Mouse (Mus musculus) adipocyte (in vitro differentiated cells): Measurements from ENCODE around the gene Wdr90.

Source experiments
- DNase-seq: peaks from one replicate; pipeline ENCODE4 v3.0.0-alpha.2; 2016; ENCODE audit warnings: low spot score

The Wdr90 gene

DNA sequence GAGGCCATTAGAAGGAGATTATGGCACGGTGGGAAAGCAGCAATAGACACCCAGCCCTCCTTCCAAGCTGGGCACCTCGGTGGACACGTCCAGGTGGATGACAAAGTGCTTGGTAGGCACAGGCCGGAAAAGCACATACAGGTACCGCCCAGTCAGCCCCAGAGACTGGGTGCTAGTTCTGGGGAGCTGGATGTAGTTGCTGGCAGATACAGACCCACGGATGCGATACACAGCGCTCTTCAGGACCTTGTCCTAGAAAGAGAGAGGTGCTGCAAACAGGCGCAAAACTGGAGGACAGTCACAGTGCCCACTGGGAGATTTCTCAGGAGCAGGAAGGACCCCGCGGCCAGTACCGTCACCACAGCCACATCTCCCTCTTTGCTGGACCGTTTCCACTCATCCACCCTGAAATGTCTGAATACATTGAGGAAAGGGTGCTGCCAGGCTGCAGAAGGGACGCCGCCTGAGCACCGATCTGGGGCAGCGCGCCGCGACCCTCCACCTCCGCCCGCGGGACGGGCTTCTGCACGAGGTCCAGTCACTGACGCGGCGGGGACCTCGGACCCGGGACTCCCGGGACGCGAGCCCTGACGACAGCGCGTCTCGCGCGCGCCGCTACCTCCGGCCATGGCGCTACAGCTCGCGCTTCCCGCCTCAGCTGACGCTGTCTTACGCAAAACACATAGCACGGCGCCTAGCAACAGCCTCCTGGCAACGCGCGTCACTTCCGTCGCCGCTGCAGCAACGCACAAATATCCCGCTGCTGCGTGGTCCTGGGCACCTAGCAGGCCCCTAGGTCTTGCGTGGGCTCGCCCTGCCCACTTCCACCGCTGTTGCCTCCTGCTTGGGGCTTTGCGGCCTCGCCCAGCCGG lies at the start of gene Wdr90:
Gene Wdr90, minus strand, starts transcription at position 670 of the 872 bp plus-strand sequence.
- DNase-seq: peak; percentile 87

DNA sequence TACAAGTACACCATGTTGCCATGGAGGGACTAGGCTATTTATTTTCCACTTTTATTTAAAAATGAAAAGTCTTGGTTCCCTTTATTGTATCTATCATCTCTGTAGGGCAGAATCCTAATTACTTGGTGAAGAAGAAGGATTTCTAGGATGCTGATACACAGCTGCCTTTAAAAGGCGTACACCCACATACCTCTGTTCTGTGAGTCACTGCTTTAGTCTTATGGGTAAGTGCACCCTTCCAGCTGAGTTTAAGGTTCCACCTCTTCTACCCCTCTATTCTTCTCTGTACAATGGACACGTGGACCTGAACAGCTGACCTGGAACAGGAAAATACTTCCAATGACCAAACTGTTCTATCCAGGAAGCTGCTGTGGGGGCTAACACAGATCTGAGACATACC lies 46.3 kb upstream of the Wdr90 start:
- DNase-seq: no peak

DNA sequence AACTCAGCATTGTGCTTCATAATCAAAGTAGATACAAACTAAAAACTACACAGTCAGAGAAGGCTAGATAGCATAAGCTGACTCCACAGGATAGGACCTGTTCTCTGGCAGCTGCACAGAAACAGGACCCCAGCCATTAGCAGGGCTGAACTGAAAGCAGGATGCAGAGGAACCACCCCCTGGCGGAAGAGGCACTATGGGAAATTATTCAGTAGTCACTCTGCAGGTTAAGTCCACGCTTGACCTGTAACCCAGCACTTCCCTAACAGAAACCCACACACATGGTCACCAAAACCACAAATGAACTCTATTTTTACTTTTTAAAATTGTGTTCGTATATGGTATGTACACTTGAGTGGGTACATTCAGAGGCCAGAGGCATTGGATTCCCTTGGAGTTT lies 41.8 kb upstream of the Wdr90 start:
- no peak for DNase-seq

DNA sequence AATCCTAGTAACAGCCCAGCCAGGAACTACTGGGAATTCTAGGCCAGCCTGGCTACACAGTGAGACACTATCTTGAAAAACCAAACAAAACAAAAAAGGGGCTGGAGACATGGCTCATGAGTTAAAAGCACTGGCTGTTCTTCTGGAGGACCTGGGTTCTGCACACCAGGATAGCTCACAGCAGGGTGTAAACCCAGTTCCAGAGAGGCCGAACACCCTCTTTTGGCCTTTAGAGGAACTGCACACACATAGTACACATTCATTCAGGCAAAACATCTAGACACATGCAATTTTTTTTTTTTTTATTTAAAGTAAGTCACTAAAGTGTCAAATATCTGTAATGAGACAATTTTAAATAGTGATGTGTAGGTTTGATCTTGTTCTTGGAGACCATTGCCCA lies 38.9 kb upstream of the Wdr90 start:
- no peak for DNase-seq

DNA sequence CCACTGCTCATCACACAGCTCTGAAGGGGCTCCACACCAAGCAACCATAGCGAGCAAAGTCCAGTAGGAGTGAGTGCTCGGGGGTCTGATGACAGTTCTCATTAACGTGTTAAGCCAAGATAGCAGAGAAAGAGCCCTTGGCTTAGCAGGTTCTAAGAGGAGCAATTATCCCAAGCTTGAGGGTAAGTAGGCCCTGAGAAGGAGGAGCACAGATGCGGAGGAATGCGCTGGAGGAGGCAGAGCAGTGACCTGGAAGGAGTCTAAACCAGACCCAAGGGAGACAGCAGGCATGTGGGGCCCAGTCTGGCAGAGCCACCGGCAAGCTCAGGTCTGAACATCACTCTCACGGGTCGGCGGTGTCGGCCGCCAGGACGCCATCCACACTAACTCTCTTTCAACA lies 34.6 kb upstream of the Wdr90 start:
- DNase-seq: no peak

DNA sequence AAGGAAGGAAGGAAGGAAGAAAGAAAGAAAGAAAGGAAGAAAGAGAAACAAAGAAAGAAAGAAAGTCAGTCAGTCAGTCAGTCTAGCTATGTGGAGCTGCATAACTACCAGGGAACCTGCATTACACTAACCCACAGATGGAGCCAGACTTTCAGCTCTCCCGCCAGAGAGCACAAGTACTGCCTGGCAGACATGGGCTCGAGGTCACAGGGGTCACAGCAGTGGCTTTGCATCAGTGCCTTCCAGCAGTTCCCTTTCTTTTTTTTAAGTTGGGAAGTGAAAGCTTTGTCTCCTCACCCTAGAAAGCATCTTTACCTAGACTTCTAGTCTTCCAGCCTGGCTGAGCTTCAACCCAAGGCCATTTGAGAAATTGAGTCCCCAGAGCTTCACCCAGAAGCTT lies 34.1 kb upstream of the Wdr90 start:
- peak; percentile 60 for DNase-seq

DNA sequence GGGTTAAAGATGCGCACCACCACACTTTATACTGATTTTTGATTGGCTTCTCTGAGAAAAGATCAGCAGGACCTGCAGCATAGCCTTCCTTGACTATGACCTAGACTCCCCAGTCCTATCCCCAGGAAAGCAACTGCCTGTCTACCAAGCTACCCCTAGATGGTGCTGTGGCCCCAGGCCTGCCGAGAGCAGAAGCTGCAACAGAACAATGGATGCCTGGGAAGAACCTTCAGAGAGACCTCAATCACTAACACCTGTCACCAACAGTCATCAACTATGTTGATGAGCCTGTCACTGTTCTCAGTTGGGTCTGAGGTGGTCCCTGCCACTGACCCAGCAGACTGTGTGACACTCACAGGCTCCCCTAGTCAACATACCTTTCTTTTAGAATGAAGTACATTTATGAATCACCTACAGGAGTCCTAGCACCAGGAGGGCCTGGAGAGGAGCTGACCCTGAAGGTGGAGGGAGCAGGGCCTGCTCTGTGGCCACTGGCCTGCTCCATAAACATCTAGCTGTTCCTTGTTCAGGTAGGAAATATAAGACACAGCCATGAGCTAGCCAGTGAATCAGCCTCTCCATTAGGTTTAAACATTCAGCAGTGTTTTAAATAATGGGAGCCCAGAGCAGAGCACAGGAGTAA lies 32.8 kb upstream of the Wdr90 start:
- peak; percentile 83 for DNase-seq

DNA sequence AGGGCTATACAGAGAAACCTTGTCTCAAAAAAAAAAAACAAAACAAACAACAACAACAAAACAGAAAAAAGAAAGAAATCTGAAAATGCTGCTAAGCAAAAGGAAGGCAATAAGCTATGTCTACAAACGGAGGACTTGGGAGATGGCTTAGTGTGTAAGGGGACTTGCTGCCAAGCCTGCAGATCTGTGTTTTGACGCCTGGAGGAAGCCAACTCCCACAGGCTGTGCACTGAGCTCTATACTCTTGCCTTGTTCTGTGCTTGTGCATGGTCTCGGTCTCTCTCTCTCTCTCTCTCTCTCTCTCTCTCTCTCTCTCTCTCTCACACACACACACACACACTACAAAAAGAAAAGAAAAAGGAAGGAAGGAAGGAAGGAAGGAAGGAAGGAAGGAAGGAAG lies 27.5 kb upstream of the Wdr90 start:
- DNase-seq: no peak

DNA sequence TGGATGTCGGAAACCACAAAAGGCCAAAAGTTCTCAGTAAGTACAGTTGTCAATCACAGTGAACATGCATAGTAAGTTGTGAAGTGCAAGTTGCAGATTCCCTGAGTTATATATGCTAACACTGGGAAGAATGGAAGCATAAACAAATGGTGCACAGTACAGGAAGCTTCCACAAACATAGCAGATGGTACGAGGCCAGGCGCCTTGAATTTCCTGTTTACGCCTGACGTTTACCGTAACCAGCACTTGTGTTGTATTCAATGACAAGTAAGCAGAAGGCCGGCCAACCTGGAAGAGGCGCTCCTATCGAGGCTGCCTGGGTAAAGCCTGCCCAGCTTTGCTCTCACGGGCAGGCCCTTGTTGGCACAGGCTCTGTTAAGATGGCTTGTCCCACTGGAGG lies 26.2 kb upstream of the Wdr90 start:
- DNase-seq: no peak

DNA sequence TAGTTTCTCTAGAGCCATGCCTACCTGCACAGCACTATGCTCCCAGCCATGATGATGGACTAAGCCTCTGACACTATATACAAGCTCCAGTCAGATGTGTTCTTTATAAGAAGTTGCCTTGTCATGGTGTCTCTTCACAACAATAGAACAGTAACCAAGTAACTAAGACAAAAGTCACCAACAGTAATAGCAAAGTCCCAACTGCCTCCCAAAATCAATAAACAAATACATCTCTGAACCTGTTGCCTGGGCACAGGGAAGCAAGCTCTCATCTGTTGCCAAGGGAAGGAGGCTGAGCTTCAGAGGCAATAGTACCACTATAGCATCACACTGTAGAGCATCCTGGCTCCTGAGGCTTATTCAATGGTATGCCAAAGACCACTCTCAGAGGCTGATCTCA lies 25.5 kb upstream of the Wdr90 start:
- no peak for DNase-seq

DNA sequence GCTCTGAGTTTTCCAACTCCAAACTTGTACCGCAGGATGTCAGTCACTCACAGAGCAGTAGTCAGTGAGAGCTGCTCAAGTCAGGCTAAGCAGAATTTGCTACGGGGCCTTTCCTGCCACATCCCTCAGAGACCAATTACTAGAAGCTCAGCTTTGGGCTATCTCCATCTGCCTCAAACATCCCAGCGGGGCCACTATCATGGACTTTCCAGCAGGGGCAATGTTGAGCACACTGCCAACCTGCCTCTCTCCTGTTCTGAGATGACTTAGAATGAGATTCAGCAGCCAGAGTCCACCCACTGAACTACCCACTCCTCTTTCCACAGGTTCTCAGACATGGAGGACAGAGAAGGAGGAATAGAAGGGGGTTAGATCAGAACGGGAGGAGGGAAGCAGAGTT lies 24.3 kb upstream of the Wdr90 start:
- no peak for DNase-seq

DNA sequence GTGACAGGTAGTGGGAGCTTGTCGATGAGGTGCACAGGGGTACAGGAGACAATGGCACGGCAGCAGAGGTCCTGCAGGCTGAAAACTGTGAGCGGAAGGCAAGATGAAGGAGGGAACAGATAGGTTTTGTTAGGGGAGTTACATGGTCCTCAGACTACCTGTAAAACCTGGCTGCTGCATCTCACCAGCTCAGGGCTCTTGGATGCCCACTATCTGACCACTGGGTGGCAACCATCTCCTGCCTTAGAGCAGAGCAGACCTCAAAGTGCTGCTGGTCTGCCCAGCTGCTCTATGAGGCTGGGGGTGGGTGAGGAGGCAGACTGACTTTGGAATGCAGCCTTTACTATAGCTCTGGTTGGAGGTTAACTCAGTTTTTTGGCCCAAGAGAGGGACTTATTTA lies 22.5 kb upstream of the Wdr90 start:
- DNase-seq: no peak

DNA sequence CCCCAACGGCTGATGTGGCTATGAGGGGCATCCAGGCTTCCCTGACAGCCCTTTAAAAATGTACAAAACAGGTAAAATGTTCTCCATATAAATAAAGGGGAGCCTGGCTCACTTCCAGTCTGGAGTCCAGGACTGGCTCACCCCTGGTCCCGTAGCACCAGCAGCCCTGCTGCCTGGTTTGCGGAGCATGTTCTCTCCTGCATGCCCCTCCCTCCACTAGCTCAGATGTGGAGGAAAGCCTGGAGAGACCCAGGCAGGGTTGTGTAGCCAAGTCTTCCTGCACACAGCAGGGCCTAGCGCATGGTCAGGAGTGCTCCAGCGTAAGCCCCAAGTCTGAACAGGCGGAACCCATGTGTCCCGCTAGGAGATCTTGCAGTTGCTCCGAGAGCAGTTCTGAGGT lies 22.0 kb upstream of the Wdr90 start:
- DNase-seq: no peak

DNA sequence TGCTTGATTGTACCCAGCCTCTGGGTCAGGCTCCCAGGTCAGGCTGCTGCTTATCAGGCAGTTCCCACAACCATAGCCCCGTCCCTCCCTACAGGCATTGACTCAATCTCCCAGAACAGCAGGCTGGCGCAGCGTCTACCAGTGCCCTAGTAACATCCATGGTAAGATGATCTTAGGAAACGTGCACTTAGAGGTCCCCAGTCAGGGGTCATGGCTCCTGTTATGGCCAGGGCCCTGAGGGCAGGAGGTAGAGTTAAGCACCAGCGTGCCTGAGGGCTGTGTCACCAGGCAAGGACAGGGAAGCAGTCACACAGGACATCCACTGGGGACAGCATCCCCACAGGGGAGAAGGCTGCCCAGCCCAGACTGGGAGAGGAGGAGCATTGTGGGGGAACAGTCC lies 21.0 kb upstream of the Wdr90 start:
- no peak for DNase-seq

DNA sequence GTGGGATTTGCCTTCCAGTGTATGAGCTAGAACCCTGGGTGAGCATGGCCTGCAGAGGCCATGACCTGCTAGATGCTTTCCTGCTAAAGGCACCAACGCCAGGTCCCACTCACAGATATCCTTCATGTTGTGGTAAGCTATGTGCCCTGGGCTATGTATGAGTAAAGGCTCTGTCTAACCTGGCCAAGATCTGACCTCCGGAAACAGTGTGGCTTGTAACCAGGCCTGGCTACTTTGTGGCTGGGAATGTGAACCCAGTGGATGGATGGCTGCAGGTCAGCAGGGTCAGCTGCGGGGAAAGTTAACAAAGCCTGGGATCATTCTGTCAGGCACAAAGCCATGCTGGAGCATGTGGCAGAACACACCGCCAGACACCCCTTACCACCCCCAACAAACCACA lies 20.4 kb upstream of the Wdr90 start:
- no peak for DNase-seq

DNA sequence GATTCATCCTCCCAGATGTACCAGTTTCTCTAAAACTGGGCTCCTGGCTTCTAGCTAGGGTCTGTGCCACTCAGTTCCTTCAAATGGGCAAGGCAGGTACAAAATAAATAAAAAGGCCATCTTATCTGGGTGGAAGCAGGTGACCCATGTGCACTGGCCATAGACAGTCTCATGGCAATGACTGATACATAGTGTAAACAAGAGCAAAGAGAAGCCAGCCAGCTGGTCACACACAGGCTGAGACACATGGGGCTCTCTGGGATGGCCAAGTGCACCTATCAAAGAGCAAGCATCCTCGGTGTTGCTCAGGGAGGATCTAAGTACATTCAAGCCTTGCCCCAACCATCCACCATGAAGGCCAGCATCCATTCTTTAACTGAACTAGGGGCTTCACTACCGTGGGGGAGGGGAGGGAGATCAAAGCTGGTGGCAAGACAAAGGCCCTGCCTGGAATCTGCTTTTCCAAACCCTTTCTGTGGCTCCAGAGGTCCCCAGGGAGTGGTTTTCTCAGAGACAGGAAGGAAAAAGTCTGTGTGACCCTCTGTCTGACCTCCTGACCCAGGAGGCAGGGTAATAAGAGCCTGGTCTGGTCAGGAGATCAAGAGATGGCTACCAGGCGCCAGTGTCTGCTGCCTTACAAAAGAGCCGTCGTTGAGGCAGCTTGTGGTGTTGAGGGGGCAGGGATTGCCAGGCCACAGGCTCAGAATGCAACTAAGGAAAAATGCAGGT lies 19.8 kb upstream of the Wdr90 start:
- DNase-seq: no peak

DNA sequence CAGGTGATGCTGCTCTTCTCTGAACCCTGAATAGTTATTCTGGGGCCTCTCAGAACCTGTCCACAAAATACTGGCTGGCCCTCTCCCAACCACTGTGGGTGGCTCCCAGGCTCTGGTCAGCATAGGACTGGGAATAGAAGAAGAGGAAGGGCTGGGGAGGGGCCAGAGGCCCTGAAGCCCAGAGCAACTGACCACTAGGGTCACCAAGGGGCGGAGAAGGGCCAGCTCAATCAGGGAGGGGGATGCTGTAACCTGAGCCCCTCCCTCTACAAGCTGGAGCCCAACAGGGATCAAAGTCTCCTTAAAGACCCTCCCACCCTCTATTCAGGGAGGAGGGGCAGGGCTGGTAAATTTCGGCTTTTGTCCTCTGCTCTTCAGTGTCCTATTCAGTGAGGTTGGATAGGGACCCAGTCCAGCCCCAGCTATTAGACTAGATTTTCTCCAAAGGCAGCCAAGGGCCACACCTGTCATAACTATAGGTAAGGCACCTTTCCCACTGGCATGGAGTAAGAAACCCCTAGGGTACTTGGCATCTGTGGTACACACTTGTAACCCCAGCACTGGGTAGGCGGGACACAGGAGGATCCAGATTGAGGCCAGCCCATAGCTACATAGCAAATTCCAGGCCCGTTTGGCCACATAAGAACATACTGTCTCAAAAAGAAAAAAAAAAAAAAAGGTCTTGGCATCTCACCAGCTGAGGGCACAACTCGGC lies 19.1 kb upstream of the Wdr90 start, which contains the start of gene Wfikkn1:
Gene Wfikkn1, minus strand, starts transcription at position 663 of the 715 bp plus-strand sequence.
- DNase-seq: peak; percentile 51

DNA sequence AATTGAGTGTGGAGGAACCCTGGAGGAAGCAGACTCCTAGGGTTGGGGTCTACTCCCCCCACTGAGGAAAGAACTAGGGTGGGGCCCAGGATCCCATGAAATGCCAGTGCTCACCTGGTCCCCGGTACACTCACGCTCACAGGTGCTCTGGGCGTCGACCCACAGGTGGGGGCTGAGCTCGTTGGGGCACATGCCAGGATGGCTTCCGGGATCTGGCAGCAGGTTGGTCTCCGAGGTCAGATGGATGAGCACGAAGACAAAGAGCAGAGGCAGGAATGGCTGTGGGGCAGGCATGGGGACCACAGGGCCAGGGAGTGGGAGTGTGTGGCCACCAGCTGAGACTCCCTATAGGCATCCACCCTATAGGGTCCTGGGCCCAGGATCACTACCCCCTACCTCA lies 18.4 kb upstream of the Wdr90 start:
- DNase-seq: no peak

DNA sequence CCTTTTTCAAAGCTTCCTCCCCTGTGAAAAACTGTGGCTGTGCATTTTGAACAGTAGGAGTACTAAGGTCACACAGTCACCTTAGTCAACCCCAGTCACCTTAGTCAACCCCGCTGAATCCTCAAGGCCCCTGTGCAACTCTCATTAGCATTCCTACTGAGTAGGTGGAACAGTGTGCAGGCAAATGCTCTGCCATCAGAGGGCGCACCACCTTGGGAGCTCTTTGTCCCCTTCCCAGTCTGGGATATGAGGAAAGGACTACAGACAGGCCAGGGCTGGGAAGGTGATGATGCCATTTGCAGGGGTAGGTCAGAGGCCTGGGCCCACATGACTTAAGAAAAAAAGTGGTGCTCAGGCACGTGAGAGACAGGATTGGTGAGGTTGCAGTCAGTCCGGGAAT lies 18.0 kb upstream of the Wdr90 start:
- DNase-seq: peak; percentile 52

DNA sequence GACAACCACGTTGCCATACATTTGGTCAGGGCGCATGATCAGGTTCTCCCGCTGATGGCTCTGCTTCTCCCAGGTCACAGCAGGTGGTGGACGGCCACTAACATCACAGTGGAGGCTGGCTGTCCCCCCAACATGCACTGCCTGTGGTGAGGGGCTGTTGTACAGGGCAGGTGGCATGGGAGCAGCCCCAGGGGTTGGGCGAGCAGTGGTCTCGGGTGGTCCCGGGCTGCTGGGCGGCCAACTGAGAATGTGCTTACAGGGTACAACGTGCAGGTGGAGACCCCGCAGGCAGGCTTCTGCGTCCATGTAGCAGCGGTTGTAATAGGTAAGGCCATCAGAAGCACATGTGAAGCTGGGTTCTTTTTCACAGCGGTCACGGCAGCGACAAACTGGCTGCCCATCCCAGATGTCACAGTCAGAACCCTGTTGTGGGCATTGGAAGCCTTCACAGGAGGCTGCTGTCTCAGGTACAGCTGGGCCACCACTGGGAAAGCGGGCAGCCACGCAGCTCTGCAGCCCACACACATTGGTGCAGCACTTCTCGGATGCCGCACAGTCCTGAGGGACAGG lies 17.4 kb upstream of the Wdr90 start:
- DNase-seq: no peak

DNA sequence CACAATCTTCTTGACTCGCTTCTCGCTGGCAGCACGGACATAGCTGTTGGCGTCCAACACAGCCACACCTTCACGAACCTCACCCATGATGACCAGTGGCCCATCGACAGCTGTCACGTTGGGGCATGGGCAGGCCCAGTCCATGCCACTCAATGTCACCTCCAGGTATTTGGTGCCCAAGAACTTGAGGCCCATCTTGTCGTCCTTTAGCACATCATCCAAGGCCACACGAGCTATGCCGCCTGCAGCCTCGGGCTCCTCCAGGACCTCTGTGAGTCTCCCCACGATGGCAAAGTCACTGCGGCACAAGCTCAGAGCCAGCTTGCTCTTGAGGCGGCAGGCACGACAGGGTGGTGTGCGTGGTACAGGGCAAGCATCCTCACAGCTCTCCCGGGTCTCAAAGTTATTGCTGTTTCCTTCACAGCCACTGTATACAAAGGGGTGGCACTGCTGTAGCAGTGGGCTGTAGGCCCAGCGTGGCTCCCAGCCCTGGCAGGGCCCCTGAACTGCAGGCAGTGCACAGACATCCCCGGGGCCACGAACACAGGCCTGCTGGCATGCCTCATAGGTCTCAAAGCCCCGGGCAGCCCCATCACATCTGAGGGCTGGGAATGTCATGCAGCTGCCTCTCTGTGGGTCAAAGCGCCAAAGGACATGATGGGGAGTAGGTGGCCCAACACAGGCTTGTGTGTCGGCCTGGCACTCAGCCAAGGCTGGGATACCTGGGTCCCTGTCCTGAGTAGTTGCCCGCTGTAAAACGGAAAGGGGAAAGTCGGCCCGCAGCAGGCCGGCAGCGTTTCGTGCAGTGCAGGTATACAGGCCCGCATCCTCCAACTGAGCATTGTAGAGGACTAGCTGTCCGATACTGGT lies 16.7 kb upstream of the Wdr90 start:
- no peak for DNase-seq
